ENCODE assay signal across 28 mouse cellular contexts in genomic region chr9:21354796-21355195, GRCm38 (mm10). TPM values are rescaled to one million over a fixed set of nuclear protein-coding genes. Genes with fewer than 3 reads are reported as not detected.
DNase-seq lines count a peak whose midpoint lies in the region; ATAC-seq and TF ChIP-seq lines count a peak whose summit lies in the region.
"Had no signal": no experiment of that assay in that cellular context is flagged by ENCODE, and none has a peak within 500 bp of the region (broad histone marks: within the 10 kb centered on the region; RNA-seq: fewer than 3 reads in every experiment).

No protein-coding gene starts in this region.

- no peak for DNase-seq in embryonic facial prominence, embryonic 10.5 days (ENCODE audit: low spot score)
- peak; percentile 61 for DNase-seq in lung, postnatal 25 days (ENCODE audit: low spot score)
- DNase-seq in thymus, adult 2 months: no peak
- DNase-seq in layer of hippocampus, adult 11-12 months (ENCODE audit: low spot score): no peak
- no peak for DNase-seq in embryo, embryonic 11 days
- DNase-seq: adrenal gland, adult 8-10 months; cerebellum, adult 2 months; cerebellum, postnatal 14 days; forebrain, postnatal 0 days; gastrocnemius, postnatal 25 days; heart, adult 11 months; heart, postnatal 4 days; kidney, postnatal 14 days; liver, postnatal 0 days; right cerebral cortex, postnatal 4 days had no signal

- no peak overlapping the region for H3K4me2 ChIP-seq in embryonic facial prominence, embryonic 12.5 days (replicated peaks)
- no peak overlapping the region for H3K4me2 ChIP-seq in embryonic facial prominence, embryonic 15.5 days (replicated peaks)
- H3K4me2 ChIP-seq in lung, embryonic 15.5 days: no peak overlapping the region
- H3K4me2 ChIP-seq: forebrain, embryonic 12.5 days; hindbrain, embryonic 13.5 days; liver, embryonic 12.5 days; midbrain, embryonic 11.5 days; neural tube, embryonic 13.5 days had no signal

- TF ChIP-seq CTCF in thymus, adult 2 months (IDR thresholded peaks at IDR 0.05; ENCODE audit: borderline replicate concordance, control insufficient read depth, extremely low read depth, insufficient read depth, low read length, poor library complexity): no peak

- H3K4me3 ChIP-seq in embryonic facial prominence, embryonic 12.5 days: no peak overlapping the region
- H3K4me3 ChIP-seq in embryonic facial prominence, embryonic 10.5 days: no peak overlapping the region
- no peak overlapping the region for H3K4me3 ChIP-seq in embryonic facial prominence, embryonic 15.5 days (replicated peaks)
- H3K4me3 ChIP-seq in lung, embryonic 15.5 days: no peak overlapping the region
- no peak overlapping the region for H3K4me3 ChIP-seq in thymus, adult 2 months (ENCODE audit: control insufficient read depth, insufficient read depth, low read length)
- H3K4me3 ChIP-seq: forebrain, embryonic 12.5 days; heart, embryonic 10.5 days; hindbrain, embryonic 13.5 days; liver, embryonic 12.5 days; neural tube, embryonic 13.5 days had no signal

- TF ChIP-seq POLR2A in thymus, adult 2 months (IDR thresholded peaks at IDR 0.05; ENCODE audit: control insufficient read depth, extremely low read depth, insufficient read depth, low read length, poor library complexity): no peak

- ATAC-seq in embryonic facial prominence, embryonic 12.5 days (ENCODE audit: insufficient number of reproducible peaks, insufficient read depth, low FRiP score, low TSS enrichment): no peak
- peak; percentile 6; the same call in 1 of the 2 replicates for ATAC-seq in embryonic facial prominence, embryonic 15.5 days (ENCODE audit: insufficient number of reproducible peaks, low FRiP score, low TSS enrichment, low read depth)
- no peak for ATAC-seq in lung, embryonic 15.5 days (ENCODE audit: borderline replicate concordance, extremely low read depth, low FRiP score, low TSS enrichment)
- ATAC-seq: forebrain, postnatal 0 days; intestine, postnatal 0 days; liver, embryonic 12.5 days; liver, postnatal 0 days; midbrain, embryonic 16.5 days had no signal

- H3K4me1 ChIP-seq in embryonic facial prominence, embryonic 12.5 days: peaks cover 16% of the 10 kb centered on the region
- H3K4me1 ChIP-seq in embryonic facial prominence, embryonic 10.5 days: peaks cover 20% of the 10 kb centered on the region
- peaks cover 19% of the 10 kb centered on the region for H3K4me1 ChIP-seq in embryonic facial prominence, embryonic 15.5 days
- peaks cover 9% of the 10 kb centered on the region for H3K4me1 ChIP-seq in lung, embryonic 15.5 days
- peaks cover 8% of the 10 kb centered on the region for H3K4me1 ChIP-seq in thymus, adult 2 months (replicated peaks; ENCODE audit: control insufficient read depth, insufficient read depth, low read length)

- WGBS in embryonic facial prominence, embryonic 12.5 days: 78% methylated on average over 6 of the region's 6 CpGs
- 90% methylated on average over 6 of the region's 6 CpGs for WGBS in embryonic facial prominence, embryonic 10.5 days
- 80% methylated on average over 6 of the region's 6 CpGs for WGBS in embryonic facial prominence, embryonic 15.5 days
- WGBS in lung, embryonic 15.5 days: 67% methylated on average over 6 of the region's 6 CpGs
- WGBS in thymus, adult 2 months: 97% methylated on average over 6 of the region's 6 CpGs

- no peak overlapping the region; the same call in 1 of the 2 replicates for H3K9ac ChIP-seq in embryonic facial prominence, embryonic 12.5 days
- no peak overlapping the region for H3K9ac ChIP-seq in embryonic facial prominence, embryonic 15.5 days
- no peak overlapping the region for H3K9ac ChIP-seq in lung, embryonic 15.5 days
- H3K9ac ChIP-seq: forebrain, embryonic 12.5 days; forebrain, postnatal 0 days; hindbrain, embryonic 13.5 days; liver, embryonic 12.5 days; liver, postnatal 0 days; neural tube, embryonic 13.5 days had no signal

- H3K9me3 ChIP-seq in embryonic facial prominence, embryonic 12.5 days: no peaks in the 10 kb centered on the region
- no peaks in the 10 kb centered on the region for H3K9me3 ChIP-seq in embryonic facial prominence, embryonic 10.5 days
- H3K9me3 ChIP-seq in embryonic facial prominence, embryonic 15.5 days (replicated peaks): no peaks in the 10 kb centered on the region
- H3K9me3 ChIP-seq in lung, embryonic 15.5 days: no peaks in the 10 kb centered on the region
- H3K9me3 ChIP-seq: forebrain, embryonic 12.5 days; heart, embryonic 10.5 days; hindbrain, embryonic 13.5 days; liver, embryonic 12.5 days; neural tube, embryonic 13.5 days had no signal

- H3K27ac ChIP-seq in embryonic facial prominence, embryonic 12.5 days: peak overlapping the region; percentile 51
- no peak overlapping the region for H3K27ac ChIP-seq in embryonic facial prominence, embryonic 10.5 days (replicated peaks)
- no peak overlapping the region for H3K27ac ChIP-seq in embryonic facial prominence, embryonic 15.5 days (replicated peaks)
- peak overlapping the region; percentile 50; the same call in 1 of the 2 replicates for H3K27ac ChIP-seq in lung, embryonic 15.5 days
- H3K27ac ChIP-seq in thymus, adult 2 months (ENCODE audit: control insufficient read depth, insufficient read depth, low read length): no peak overlapping the region
- H3K27ac ChIP-seq: heart, embryonic 10.5 days; hindbrain, embryonic 13.5 days; liver, embryonic 12.5 days; neural tube, embryonic 13.5 days had no signal

- H3K36me3 ChIP-seq in embryonic facial prominence, embryonic 12.5 days: peaks cover 42% of the 10 kb centered on the region
- H3K36me3 ChIP-seq in embryonic facial prominence, embryonic 10.5 days (replicated peaks): peaks cover 60% of the 10 kb centered on the region
- H3K36me3 ChIP-seq in embryonic facial prominence, embryonic 15.5 days: peaks cover 40% of the 10 kb centered on the region
- H3K36me3 ChIP-seq in lung, embryonic 15.5 days: peaks cover 43% of the 10 kb centered on the region
- H3K36me3 ChIP-seq in thymus, adult 2 months (ENCODE audit: control insufficient read depth, insufficient read depth, low read length): peaks cover 47% of the 10 kb centered on the region

- no peaks in the 10 kb centered on the region for H3K27me3 ChIP-seq in embryonic facial prominence, embryonic 12.5 days
- H3K27me3 ChIP-seq in embryonic facial prominence, embryonic 10.5 days (replicated peaks; ENCODE audit: low read depth, poor library complexity, severe bottlenecking): 0 out of 2 replicates have a peak, but pooled peaks cover 3% of the 10 kb centered on the region
- H3K27me3 ChIP-seq in embryonic facial prominence, embryonic 15.5 days: 0 out of 2 replicates have a peak, but pooled peaks cover 1% of the 10 kb centered on the region
- H3K27me3 ChIP-seq in lung, embryonic 15.5 days: no peaks in the 10 kb centered on the region
- H3K27me3 ChIP-seq in thymus, adult 2 months (ENCODE audit: control insufficient read depth, insufficient read depth, low read length): no peaks in the 10 kb centered on the region
- H3K27me3 ChIP-seq: CH12.LX; forebrain, embryonic 12.5 days; hindbrain, embryonic 13.5 days; liver, embryonic 12.5 days; neural tube, embryonic 13.5 days had no signal

RNA-seq across cellular contexts. Expression of gene Ilf3, which starts 12.9 kb away (rescaled TPM):
- polyA plus RNA-seq in embryonic facial prominence, embryonic 12.5 days (2016; fragmentation: Nextera tagmentation; extraction: Ambion mirVana): 277 and 284 TPM in 2 replicates
- 341 and 343 TPM in 2 replicates for polyA plus RNA-seq in embryonic facial prominence, embryonic 10.5 days (2016; fragmentation: Nextera tagmentation; extraction: Ambion mirVana)
- 179 and 180 TPM in 2 replicates for polyA plus RNA-seq in embryonic facial prominence, embryonic 15.5 days (2015; fragmentation: Nextera tagmentation; extraction: Ambion mirVana)
- 195 and 198 TPM in 2 replicates for polyA plus RNA-seq in lung, embryonic 15.5 days (2015; fragmentation: Nextera tagmentation; extraction: Ambion mirVana)
- polyA plus RNA-seq in thymus, adult 2 months (2012; rRNA removed): 151 and 157 TPM in 2 replicates

RNA-seq across cellular contexts. Expression of gene Slc44a2, which starts 34.3 kb away (rescaled TPM):
- polyA plus RNA-seq in embryonic facial prominence, embryonic 12.5 days (2016; fragmentation: Nextera tagmentation; extraction: Ambion mirVana): 117 and 118 TPM in 2 replicates
- polyA plus RNA-seq in embryonic facial prominence, embryonic 10.5 days (2016; fragmentation: Nextera tagmentation; extraction: Ambion mirVana): 86.8 and 92.7 TPM in 2 replicates
- polyA plus RNA-seq in embryonic facial prominence, embryonic 15.5 days (2015; fragmentation: Nextera tagmentation; extraction: Ambion mirVana): 133 and 143 TPM in 2 replicates
- 129 and 146 TPM in 2 replicates for polyA plus RNA-seq in lung, embryonic 15.5 days (2015; fragmentation: Nextera tagmentation; extraction: Ambion mirVana)
- polyA plus RNA-seq in thymus, adult 2 months (2012; rRNA removed): 477 and 505 TPM in 2 replicates

RNA-seq across cellular contexts. Expression of gene Ap1m2, which starts 42.7 kb away (rescaled TPM):
- polyA plus RNA-seq in embryonic facial prominence, embryonic 12.5 days (2016; fragmentation: Nextera tagmentation; extraction: Ambion mirVana): 15.8 and 18.2 TPM in 2 replicates
- 16.8 and 18.6 TPM in 2 replicates for polyA plus RNA-seq in embryonic facial prominence, embryonic 10.5 days (2016; fragmentation: Nextera tagmentation; extraction: Ambion mirVana)
- polyA plus RNA-seq in embryonic facial prominence, embryonic 15.5 days (2015; fragmentation: Nextera tagmentation; extraction: Ambion mirVana): 38.1 and 46.9 TPM in 2 replicates
- 52.2 and 53.3 TPM in 2 replicates for polyA plus RNA-seq in lung, embryonic 15.5 days (2015; fragmentation: Nextera tagmentation; extraction: Ambion mirVana)
- 9.6 and 11.1 TPM in 2 replicates for polyA plus RNA-seq in thymus, adult 2 months (2012; rRNA removed)
- polyA plus RNA-seq: C2C12 had no signal

RNA-seq across cellular contexts. Expression of gene Qtrt1, which starts 56.8 kb away (rescaled TPM):
- polyA plus RNA-seq in embryonic facial prominence, embryonic 12.5 days (2016; fragmentation: Nextera tagmentation; extraction: Ambion mirVana): 48.7 and 50.2 TPM in 2 replicates
- polyA plus RNA-seq in embryonic facial prominence, embryonic 10.5 days (2016; fragmentation: Nextera tagmentation; extraction: Ambion mirVana): 64.0 and 71.1 TPM in 2 replicates
- 47.5 and 48.6 TPM in 2 replicates for polyA plus RNA-seq in embryonic facial prominence, embryonic 15.5 days (2015; fragmentation: Nextera tagmentation; extraction: Ambion mirVana)
- 42.4 and 43.7 TPM in 2 replicates for polyA plus RNA-seq in lung, embryonic 15.5 days (2015; fragmentation: Nextera tagmentation; extraction: Ambion mirVana)
- polyA plus RNA-seq in thymus, adult 2 months (2012; rRNA removed): 46.4 and 48.2 TPM in 2 replicates

Comparison
In these comparisons a context has a peak if more than half of its experiments do, and no peak if none do; other contexts are left out.
1. H3K27ac ChIP-seq: peak in embryonic facial prominence, embryonic 12.5 days (single experiment) and lung, embryonic 15.5 days (single experiment); none in embryonic facial prominence, embryonic 10.5 days (single experiment), embryonic facial prominence, embryonic 15.5 days (single experiment) and thymus, adult 2 months (single experiment).